In the genomic region with DNA sequence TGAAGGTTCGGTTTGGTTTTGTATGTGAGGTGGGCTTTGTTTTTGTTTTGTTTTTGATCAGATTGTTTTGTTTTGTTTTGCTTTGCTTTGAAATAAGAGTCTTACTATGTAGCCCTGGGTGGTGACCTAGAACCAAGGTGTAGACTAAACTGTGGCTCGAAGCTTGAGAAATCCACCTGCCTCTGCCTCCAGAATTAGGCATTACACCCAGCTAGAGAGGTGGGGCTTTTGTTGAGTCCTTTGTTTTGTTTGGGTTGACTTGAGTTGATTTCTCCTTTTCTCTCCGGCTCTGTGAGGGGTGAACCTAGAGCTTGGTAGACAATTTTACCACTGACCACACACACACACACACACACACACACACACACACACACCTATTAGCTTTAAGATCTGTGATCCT, we compare ENCODE assay signal across 10 mouse cellular contexts. TPM values are rescaled to one million over a fixed set of nuclear protein-coding genes. Genes with fewer than 3 reads are reported as not detected.
A peak's percentile ranks its signal among the peaks of the same experiment; 100 is the strongest.
DNase-seq lines count a peak whose midpoint lies in the region; ATAC-seq and TF ChIP-seq lines count a peak whose summit lies in the region.
"Had no signal": no experiment of that assay in that cellular context is flagged by ENCODE, and none has a peak within 500 bp of the region (broad histone marks: within the 10 kb centered on the region; RNA-seq: fewer than 3 reads in every experiment).

No protein-coding gene starts in this region.

- H3K36me3 ChIP-seq in embryonic facial prominence, embryonic 14.5 days (ENCODE audit: control insufficient read depth, insufficient read depth, low read length), result peaks cover 3% of the 10 kb centered on the region; the same call in 1 of the 2 replicates
- 0 out of 2 replicates have a peak, but pooled peaks cover 6% of the 10 kb centered on the region for H3K36me3 ChIP-seq in limb, embryonic 10.5 days
- H3K36me3 ChIP-seq in neural tube, embryonic 13.5 days, result no peaks in the 10 kb centered on the region

- peak overlapping the region; percentile 76; the same call in 1 of the 2 replicates for H3K4me3 ChIP-seq in layer of hippocampus, adult 2 months
- H3K4me3 ChIP-seq in embryonic facial prominence, embryonic 14.5 days (ENCODE audit: low read depth, low read length), result peak overlapping the region; percentile 96; the same call in 1 of the 2 replicates
- H3K4me3 ChIP-seq in limb, embryonic 10.5 days, result peak overlapping the region; percentile 97
- peak overlapping the region; percentile 78 for H3K4me3 ChIP-seq in neural tube, embryonic 13.5 days

- H3K9me3 ChIP-seq in embryonic facial prominence, embryonic 14.5 days (ENCODE audit: control insufficient read depth, low read length), result no peaks in the 10 kb centered on the region
- no peaks in the 10 kb centered on the region for H3K9me3 ChIP-seq in limb, embryonic 10.5 days (replicated peaks)
- H3K9me3 ChIP-seq in neural tube, embryonic 13.5 days, result no peaks in the 10 kb centered on the region

- TF ChIP-seq CTCF in layer of hippocampus, adult 2 months (conservative IDR thresholded peaks at IDR 0.05), result no peak

- H3K9ac ChIP-seq in embryonic facial prominence, embryonic 14.5 days (ENCODE audit: low read depth, low read length), result peak overlapping the region; percentile 98; the same call in 1 of the 2 replicates
- H3K9ac ChIP-seq in neural tube, embryonic 13.5 days, result peak overlapping the region; percentile 93

- H3K27ac ChIP-seq in layer of hippocampus, adult 2 months, result no peak overlapping the region
- peak overlapping the region; percentile 99; the same call in 1 of the 2 replicates for H3K27ac ChIP-seq in embryonic facial prominence, embryonic 14.5 days (replicated peaks; ENCODE audit: low read depth, low read length)
- no peak overlapping the region for H3K27ac ChIP-seq in limb, embryonic 10.5 days
- H3K27ac ChIP-seq in neural tube, embryonic 13.5 days (replicated peaks), result peak overlapping the region; percentile 98; the same call in 1 of the 2 replicates

- ATAC-seq in embryonic facial prominence, embryonic 14.5 days (ENCODE audit: low read depth), result no peak
- no peak for ATAC-seq in neural tube, embryonic 13.5 days (ENCODE audit: low read depth)
- ATAC-seq in activated CD4-positive, CD25-positive, alpha-beta regulatory T cell, adult 4 months, result no peak

- H3K27me3 ChIP-seq in embryonic facial prominence, embryonic 14.5 days (replicated peaks; ENCODE audit: control insufficient read depth, insufficient read depth, low read length), result no peaks in the 10 kb centered on the region
- H3K27me3 ChIP-seq in limb, embryonic 10.5 days (ENCODE audit: low read depth, poor library complexity, severe bottlenecking), result no peaks in the 10 kb centered on the region
- no peaks in the 10 kb centered on the region for H3K27me3 ChIP-seq in neural tube, embryonic 13.5 days

- no peak for DNase-seq in layer of hippocampus, adult 2 months (ENCODE audit: low spot score in 2 of 2)
- no peak for DNase-seq in layer of hippocampus, postnatal 10 days (ENCODE audit: low spot score in 2 of 2)
- DNase-seq in embryonic facial prominence, embryonic 14.5 days (ENCODE audit: low spot score), result no peak
- DNase-seq in limb, embryonic 10.5 days (ENCODE audit: low spot score), result no peak
- no peak for DNase-seq in thymus, postnatal 14 days
- DNase-seq in cerebellum, adult 9-11 months, result no peak
- DNase-seq: cerebellum, adult 9-10 months; gastrocnemius, postnatal 25 days had no signal

- H3K4me1 ChIP-seq in embryonic facial prominence, embryonic 14.5 days (ENCODE audit: control insufficient read depth, insufficient read depth, low read length), result peaks cover 4% of the 10 kb centered on the region; the same call in 1 of the 2 replicates
- peaks cover 10% of the 10 kb centered on the region for H3K4me1 ChIP-seq in limb, embryonic 10.5 days
- peaks cover 34% of the 10 kb centered on the region for H3K4me1 ChIP-seq in neural tube, embryonic 13.5 days (replicated peaks)

- WGBS in embryonic facial prominence, embryonic 14.5 days, result 69% methylated on average over 3 of the region's 3 CpGs
- 83% methylated on average over 3 of the region's 3 CpGs for WGBS in limb, embryonic 10.5 days
- WGBS in neural tube, embryonic 13.5 days, result 72% methylated on average over 3 of the region's 3 CpGs

- H3K4me2 ChIP-seq in embryonic facial prominence, embryonic 14.5 days (ENCODE audit: low read depth, low read length), result peak overlapping the region; percentile 68
- peak overlapping the region; percentile 82 for H3K4me2 ChIP-seq in neural tube, embryonic 13.5 days

RNA-seq across cellular contexts. Expression of gene Trip12, which starts 0.7 kb away (rescaled TPM):
- 100 to 1,000 TPM; 196 to 201 TPM for total RNA-seq in layer of hippocampus, adult 2 months (2021)
- total RNA-seq in layer of hippocampus, postnatal 10 days (2021), result 100 to 1,000 TPM; 191 to 197 TPM
- polyA plus RNA-seq in embryonic facial prominence, embryonic 14.5 days (2014; fragmentation: Nextera tagmentation; extraction: Ambion mirVana), result 79.4 and 80.8 TPM in 2 replicates
- polyA plus RNA-seq in limb, embryonic 10.5 days (2016; fragmentation: Nextera tagmentation; extraction: Ambion mirVana), result 67.9 and 73.9 TPM in 2 replicates
- 56.2 and 60.9 TPM in 2 replicates for polyA plus RNA-seq in neural tube, embryonic 13.5 days (2015; fragmentation: Nextera tagmentation; extraction: Ambion mirVana)
- 100 to 1,000 TPM; 129 to 152 TPM for polyA plus RNA-seq in activated CD4-positive, CD25-positive, alpha-beta regulatory T cell, adult 4 months (2017; shearing (Covaris generic))

RNA-seq across cellular contexts. Expression of gene Fbxo36, which starts 1.4 kb away (rescaled TPM):
- total RNA-seq in layer of hippocampus, adult 2 months (2021), result 1 to 10 TPM; 2.4 to 3.1 TPM
- 1 to 10 TPM; 1.8 to 2.2 TPM for total RNA-seq in layer of hippocampus, postnatal 10 days (2021)
- polyA plus RNA-seq in embryonic facial prominence, embryonic 14.5 days (2014; fragmentation: Nextera tagmentation; extraction: Ambion mirVana), result 12.9 and 20.0 TPM in 2 replicates
- polyA plus RNA-seq in limb, embryonic 10.5 days (2016; fragmentation: Nextera tagmentation; extraction: Ambion mirVana), result 7.6 and 8.9 TPM in 2 replicates
- polyA plus RNA-seq in neural tube, embryonic 13.5 days (2015; fragmentation: Nextera tagmentation; extraction: Ambion mirVana), result 4.9 and 6.1 TPM in 2 replicates
- polyA plus RNA-seq in activated CD4-positive, CD25-positive, alpha-beta regulatory T cell, adult 4 months (2017; shearing (Covaris generic)), result 1 to 10 TPM; 2.7 to 3.3 TPM

Comparison
In these comparisons a context has a peak if more than half of its experiments do, and no peak if none do; other contexts are left out.
1. H3K27ac ChIP-seq: peak in embryonic facial prominence, embryonic 14.5 days (single experiment) and neural tube, embryonic 13.5 days (single experiment); none in layer of hippocampus, adult 2 months (single experiment) and limb, embryonic 10.5 days (single experiment).
2. Peak in every context shown above with its lines, with median percentiles within 50 percentile points of each other: H3K4me3 ChIP-seq.